Mouse (Mus musculus) bone marrow, adult 2 months (tissue): Measurements from ENCODE around the gene Fam219b.

Experiments used
- CTCF ChIP-seq: fragments of 200-500 bp; IDR thresholded peaks from 2 replicates; pipeline ENCODE4 v1.5.1; 2011; ENCODE audit warnings: low read length, control low read depth; ENCODE audit not compliant: control insufficient read depth, insufficient read depth
- POLR2A ChIP-seq: fragments of 200-500 bp; IDR thresholded peaks from 2 replicates; pipeline ENCODE4 v1.6.1; 2011; ENCODE audit warnings: low read depth, mild to moderate bottlenecking, control low read depth, low read length, borderline replicate concordance; ENCODE audit not compliant: control insufficient read depth

GRCm38 (mm10) chr9:57589224-57590126 is 52.1 kb downstream of the Fam219b start, which contains the start of gene Ulk3:
- TF ChIP-seq CTCF, result no peak; the same call in 1 of the 2 replicates
- TF ChIP-seq POLR2A, result no peak; the same call in 1 of the 2 replicates
